Comparison of ENCODE assay signal across 11 mouse cellular contexts in the genomic region with DNA sequence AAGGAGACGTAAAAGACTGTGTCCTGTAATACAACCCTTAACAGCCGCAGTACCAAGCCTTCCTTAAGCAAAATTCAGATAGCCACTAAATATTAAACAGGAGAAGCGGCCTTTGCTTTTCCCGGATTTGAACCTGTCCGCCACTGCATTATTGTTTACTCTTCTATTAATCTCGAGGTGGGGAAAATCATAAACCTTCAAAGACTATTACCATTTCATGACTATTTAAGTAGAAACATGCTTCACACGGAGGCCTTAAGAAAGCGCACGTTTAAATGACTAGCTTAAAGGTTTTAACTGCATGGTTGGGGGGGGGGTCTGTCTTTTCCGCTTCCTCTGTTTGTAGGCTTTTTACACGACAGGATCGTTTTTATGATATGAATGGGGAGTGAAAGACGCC. TPM values are rescaled to one million over a fixed set of nuclear protein-coding genes. Genes with fewer than 3 reads are reported as not detected.
DNase-seq lines count a peak whose midpoint lies in the region; ATAC-seq and TF ChIP-seq lines count a peak whose summit lies in the region.
"Had no signal": no experiment of that assay in that cellular context is flagged by ENCODE, and none has a peak within 500 bp of the region (broad histone marks: within the 10 kb centered on the region; RNA-seq: fewer than 3 reads in every experiment).

No protein-coding gene starts in this region.

- ATAC-seq in heart, embryonic 16.5 days (replicated peaks; ENCODE audit: extremely low read depth, insufficient read depth, low FRiP score): no peak
- ATAC-seq in heart, embryonic 11.5 days (replicated peaks; ENCODE audit: insufficient number of reproducible peaks, low FRiP score, low TSS enrichment): no peak
- no peak for ATAC-seq in hindbrain, embryonic 13.5 days (ENCODE audit: low FRiP score)
- ATAC-seq in midbrain, embryonic 16.5 days: no peak
- ATAC-seq: CD4-positive, CD25-positive, alpha-beta regulatory T cell, adult 4 months had no signal

- no peak overlapping the region for H3K9ac ChIP-seq in heart, embryonic 16.5 days (ENCODE audit: low read length)
- H3K9ac ChIP-seq in heart, embryonic 11.5 days (ENCODE audit: low read depth, low read length): no peak overlapping the region
- peak overlapping the region; percentile 90 for H3K9ac ChIP-seq in hindbrain, embryonic 13.5 days
- H3K9ac ChIP-seq in midbrain, embryonic 16.5 days (ENCODE audit: low read depth, low read length): peak overlapping the region; percentile 45; the same call in 1 of the 2 replicates

- TF ChIP-seq CTCF in gastrocnemius, adult 2 months (IDR thresholded peaks at IDR 0.05): no peak

- H3K36me3 ChIP-seq in heart, embryonic 16.5 days (ENCODE audit: control insufficient read depth, insufficient read depth): no peaks in the 10 kb centered on the region
- H3K36me3 ChIP-seq in heart, embryonic 11.5 days (ENCODE audit: control insufficient read depth, insufficient read depth, low read length): no peaks in the 10 kb centered on the region
- H3K36me3 ChIP-seq in embryonic facial prominence, embryonic 10.5 days (replicated peaks): no peaks in the 10 kb centered on the region
- no peaks in the 10 kb centered on the region for H3K36me3 ChIP-seq in hindbrain, embryonic 13.5 days
- no peaks in the 10 kb centered on the region for H3K36me3 ChIP-seq in midbrain, embryonic 16.5 days (ENCODE audit: control insufficient read depth, insufficient read depth, low read length)

- intact Hi-C loops in gastrocnemius, adult 2 months (cut with DNase I): no loop called here

- H3K27ac ChIP-seq in heart, embryonic 16.5 days (ENCODE audit: low read length): no peak overlapping the region
- H3K27ac ChIP-seq in heart, embryonic 11.5 days (ENCODE audit: low read depth, low read length): no peak overlapping the region
- peak overlapping the region; percentile 97 for H3K27ac ChIP-seq in embryonic facial prominence, embryonic 10.5 days (replicated peaks)
- peak overlapping the region; percentile 97 for H3K27ac ChIP-seq in hindbrain, embryonic 13.5 days
- peak overlapping the region; percentile 72 for H3K27ac ChIP-seq in midbrain, embryonic 16.5 days (ENCODE audit: low read length)
- H3K27ac ChIP-seq in gastrocnemius, adult 2 months: no peak overlapping the region

- WGBS in heart, embryonic 16.5 days: 5% methylated on average over 13 of the region's 13 CpGs
- under 1% methylated on average over 13 of the region's 13 CpGs for WGBS in heart, embryonic 11.5 days (ENCODE audit: insufficient replicate concordance)
- under 1% methylated on average over 13 of the region's 13 CpGs for WGBS in embryonic facial prominence, embryonic 10.5 days
- WGBS in hindbrain, embryonic 13.5 days: 2% methylated on average over 13 of the region's 13 CpGs
- under 1% methylated on average over 13 of the region's 13 CpGs for whole genome bisulfite sequencing in midbrain, embryonic 16.5 days

- no peaks in the 10 kb centered on the region for H3K9me3 ChIP-seq in heart, embryonic 16.5 days (replicated peaks; ENCODE audit: control insufficient read depth, low read length)
- H3K9me3 ChIP-seq in heart, embryonic 11.5 days (replicated peaks; ENCODE audit: control insufficient read depth, low read length): no peaks in the 10 kb centered on the region
- no peaks in the 10 kb centered on the region for H3K9me3 ChIP-seq in embryonic facial prominence, embryonic 10.5 days
- H3K9me3 ChIP-seq in hindbrain, embryonic 13.5 days: no peaks in the 10 kb centered on the region
- H3K9me3 ChIP-seq in midbrain, embryonic 16.5 days (replicated peaks; ENCODE audit: control insufficient read depth, low read length, poor library complexity, severe bottlenecking): no peaks in the 10 kb centered on the region

- peak overlapping the region; percentile 18; the same call in 1 of the 2 replicates for H3K4me3 ChIP-seq in heart, embryonic 16.5 days (ENCODE audit: low read length)
- no peak overlapping the region for H3K4me3 ChIP-seq in heart, embryonic 11.5 days (ENCODE audit: low read depth, low read length)
- H3K4me3 ChIP-seq in embryonic facial prominence, embryonic 10.5 days: peak overlapping the region; percentile 75
- peak overlapping the region; percentile 54 for H3K4me3 ChIP-seq in hindbrain, embryonic 13.5 days
- peak overlapping the region; percentile 35 for H3K4me3 ChIP-seq in midbrain, embryonic 16.5 days (ENCODE audit: low read depth, low read length)
- H3K4me3 ChIP-seq in gastrocnemius, adult 2 months: no peak overlapping the region
- H3K4me3 ChIP-seq: erythroblast, embryonic 14.5 days had no signal

- H3K4me2 ChIP-seq in heart, embryonic 16.5 days (ENCODE audit: low read depth, low read length): no peak overlapping the region
- no peak overlapping the region for H3K4me2 ChIP-seq in heart, embryonic 11.5 days
- H3K4me2 ChIP-seq in hindbrain, embryonic 13.5 days: peak overlapping the region; percentile 59
- H3K4me2 ChIP-seq in midbrain, embryonic 16.5 days (ENCODE audit: low read length): peak overlapping the region; percentile 39; the same call in 1 of the 2 replicates

- DNase-seq in embryonic facial prominence, embryonic 10.5 days (ENCODE audit: low spot score): no peak
- no peak for DNase-seq in right cerebral cortex, postnatal 10 days (ENCODE audit: low spot score in 2 of 2)
- DNase-seq in gastrocnemius, adult 2 months: no peak
- no peak for DNase-seq in frontal cortex, adult 2 months (ENCODE audit: extremely low spot score in 1 of 2, low spot score in 1 of 2)
- DNase-seq: lung, postnatal 4 days had no signal

- peaks cover 21% of the 10 kb centered on the region for H3K4me1 ChIP-seq in heart, embryonic 16.5 days (ENCODE audit: control insufficient read depth, insufficient read depth, low read length)
- H3K4me1 ChIP-seq in heart, embryonic 11.5 days (ENCODE audit: control insufficient read depth, insufficient read depth, low read length): peaks cover 8% of the 10 kb centered on the region; the same call in 1 of the 2 replicates
- H3K4me1 ChIP-seq in embryonic facial prominence, embryonic 10.5 days: peaks cover 56% of the 10 kb centered on the region
- H3K4me1 ChIP-seq in hindbrain, embryonic 13.5 days (replicated peaks): peaks cover 29% of the 10 kb centered on the region
- peaks cover 7% of the 10 kb centered on the region for H3K4me1 ChIP-seq in midbrain, embryonic 16.5 days (ENCODE audit: control insufficient read depth, insufficient read depth, low read length)

- H3K27me3 ChIP-seq in heart, embryonic 16.5 days (ENCODE audit: control insufficient read depth, insufficient read depth, low read length): peaks cover 70% of the 10 kb centered on the region
- peaks cover 85% of the 10 kb centered on the region for H3K27me3 ChIP-seq in heart, embryonic 11.5 days (ENCODE audit: control insufficient read depth, insufficient read depth, low read length)
- H3K27me3 ChIP-seq in embryonic facial prominence, embryonic 10.5 days (replicated peaks; ENCODE audit: low read depth, poor library complexity, severe bottlenecking): peaks cover 94% of the 10 kb centered on the region
- H3K27me3 ChIP-seq in hindbrain, embryonic 13.5 days: peaks cover 70% of the 10 kb centered on the region
- peaks cover 41% of the 10 kb centered on the region for H3K27me3 ChIP-seq in midbrain, embryonic 16.5 days (ENCODE audit: control insufficient read depth, insufficient read depth, low read depth, low read length)

RNA-seq across cellular contexts. Expression of gene Tfap2a, which starts 9.1 kb away (rescaled TPM):
- polyA plus RNA-seq in heart, embryonic 16.5 days (2015; fragmentation: Nextera tagmentation; extraction: Ambion mirVana): 0.05 and 0.07 TPM in 2 replicates
- 0.14 and 0.39 TPM in 2 replicates for polyA plus RNA-seq in heart, embryonic 11.5 days (2014; fragmentation: Nextera tagmentation; extraction: Ambion mirVana)
- 8.3 and 8.5 TPM in 2 replicates for polyA plus RNA-seq in embryonic facial prominence, embryonic 10.5 days (2016; fragmentation: Nextera tagmentation; extraction: Ambion mirVana)
- 14.2 and 22.9 TPM in 2 replicates for polyA plus RNA-seq in hindbrain, embryonic 13.5 days (2015; fragmentation: Nextera tagmentation; extraction: Ambion mirVana)
- 2.3 and 2.8 TPM in 2 replicates for polyA plus RNA-seq in midbrain, embryonic 16.5 days (2015; fragmentation: Nextera tagmentation; extraction: Ambion mirVana)
- total RNA-seq in gastrocnemius, adult 2 months (2021): under 1 TPM in 1 of 2 experiments, not detected in 1; 0.06 TPM
- polyA plus RNA-seq in frontal cortex, adult 2 months (2012; rRNA removed): 0.38 and 0.55 TPM in 2 replicates
- polyA plus RNA-seq: erythroblast, embryonic 14.5 days had no signal

Comparison
In these comparisons a context has a peak if more than half of its experiments do, and no peak if none do; other contexts are left out.
1. H3K4me3 ChIP-seq: peak in heart, embryonic 16.5 days (single experiment), embryonic facial prominence, embryonic 10.5 days (single experiment), hindbrain, embryonic 13.5 days (single experiment) and midbrain, embryonic 16.5 days (single experiment); none in heart, embryonic 11.5 days (single experiment) and gastrocnemius, adult 2 months (single experiment).
2. H3K27ac ChIP-seq: peak in embryonic facial prominence, embryonic 10.5 days (single experiment), hindbrain, embryonic 13.5 days (single experiment) and midbrain, embryonic 16.5 days (single experiment); none in heart, embryonic 16.5 days (single experiment), heart, embryonic 11.5 days (single experiment) and gastrocnemius, adult 2 months (single experiment).
3. H3K4me2 ChIP-seq: peak in hindbrain, embryonic 13.5 days (single experiment) and midbrain, embryonic 16.5 days (single experiment); none in heart, embryonic 16.5 days (single experiment) and heart, embryonic 11.5 days (single experiment).
4. H3K9ac ChIP-seq: peak in hindbrain, embryonic 13.5 days (single experiment) and midbrain, embryonic 16.5 days (single experiment); none in heart, embryonic 16.5 days (single experiment) and heart, embryonic 11.5 days (single experiment).